Mouse (Mus musculus) forebrain, embryonic 11.5 days (tissue): ENCODE measurements at regions not wholly inside any gene's neighbourhood (a gene's known extent, or its start where the extent isn't known, plus 50 kb on each side); places are given as distances from the start of the nearest gene placed in this dataset.
A peak's percentile ranks its signal among the peaks of the same experiment; 100 is the strongest.

Source experiments
- ATAC-seq: fragments of 200-750 bp; cut with Nextera tagmentation; replicated peaks from 2 replicates; pipeline ENCODE4 v1.8.0; 2017; ENCODE audit warnings: moderate TSS enrichment; ENCODE audit not compliant: low FRiP score
- DNase-seq: peaks from one replicate; pipeline ENCODE4 v3.0.0-alpha.2; 2017; ENCODE audit warnings: low spot score
- H3K27ac ChIP-seq: fragments of 300-500 bp; sonication (generic); 2 replicates; pipeline ENCODE4 v1.5.1; 2014; ENCODE audit warnings: low read depth, low read length
- H3K27me3 ChIP-seq: fragments of 300-500 bp; sonication (generic); 2 replicates; pipeline ENCODE4 v1.6.1; 2014; ENCODE audit warnings: mild to moderate bottlenecking, low read length, mixed read lengths; ENCODE audit not compliant: control insufficient read depth, insufficient read depth
- H3K36me3 ChIP-seq: fragments of 300-500 bp; sonication (generic); 2 replicates; pipeline ENCODE4 v1.6.1; 2014; ENCODE audit warnings: mild to moderate bottlenecking, low read length, moderate library complexity, mixed read lengths; ENCODE audit not compliant: control insufficient read depth, insufficient read depth
- H3K4me1 ChIP-seq: fragments of 300-500 bp; sonication (generic); replicated peaks from 2 replicates; pipeline ENCODE4 v1.6.1; 2014; ENCODE audit warnings: low read length, mixed read lengths; ENCODE audit not compliant: control insufficient read depth, insufficient read depth
- H3K4me2 ChIP-seq: fragments of 300-500 bp; sonication (generic); 2 replicates; pipeline ENCODE4 v1.6.1; 2014; ENCODE audit warnings: low read depth, mild to moderate bottlenecking, low read length, moderate library complexity, mixed read lengths; ENCODE audit not compliant: severe bottlenecking
- H3K4me3 ChIP-seq: fragments of 300-500 bp; sonication (generic); 2 replicates; pipeline ENCODE4 v1.5.1; 2014; ENCODE audit warnings: low read depth, low read length
- H3K9ac ChIP-seq: fragments of 300-500 bp; sonication (generic); 2 replicates; pipeline ENCODE4 v1.6.1; 2014; ENCODE audit warnings: low read length
- H3K9me3 ChIP-seq: fragments of 300-500 bp; sonication (generic); 2 replicates; pipeline ENCODE4 v1.6.1; 2016; ENCODE audit warnings: low read length, mixed read lengths; ENCODE audit not compliant: control insufficient read depth
- WGBS: fragments of 180-500 bp; shearing (Covaris S2); extraction: QIAGEN DNeasy Blood & Tissue Kit; methylation state at CpG from one replicate; pipeline ENCODE4 v1.1.7; 2014; 5-methylcytosine and 5-hydroxymethylcytosine counted together

DNA sequence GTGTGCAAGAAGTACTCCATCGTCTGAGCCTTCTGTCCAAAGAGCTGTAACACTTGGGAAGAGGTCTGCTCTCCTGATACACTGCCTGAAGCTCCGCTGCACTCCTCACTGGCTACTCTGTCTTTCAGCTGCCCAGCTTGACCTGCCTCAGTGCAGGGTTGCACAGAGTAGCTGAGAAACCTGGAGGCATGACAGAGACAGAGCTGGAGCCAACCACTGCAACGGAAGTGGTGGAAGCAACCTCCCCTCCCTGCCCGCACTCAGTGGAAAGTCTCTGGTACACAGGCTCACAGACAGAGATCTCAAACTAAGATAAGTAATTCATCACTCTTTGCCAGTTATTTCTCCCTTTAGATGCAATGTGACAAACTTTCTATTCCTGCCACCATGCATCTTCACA is 1638.4 kb downstream of the Kcnt2 start:
- no peak for ATAC-seq
- no peaks in the 10 kb centered on the region for H3K4me1 ChIP-seq

DNA sequence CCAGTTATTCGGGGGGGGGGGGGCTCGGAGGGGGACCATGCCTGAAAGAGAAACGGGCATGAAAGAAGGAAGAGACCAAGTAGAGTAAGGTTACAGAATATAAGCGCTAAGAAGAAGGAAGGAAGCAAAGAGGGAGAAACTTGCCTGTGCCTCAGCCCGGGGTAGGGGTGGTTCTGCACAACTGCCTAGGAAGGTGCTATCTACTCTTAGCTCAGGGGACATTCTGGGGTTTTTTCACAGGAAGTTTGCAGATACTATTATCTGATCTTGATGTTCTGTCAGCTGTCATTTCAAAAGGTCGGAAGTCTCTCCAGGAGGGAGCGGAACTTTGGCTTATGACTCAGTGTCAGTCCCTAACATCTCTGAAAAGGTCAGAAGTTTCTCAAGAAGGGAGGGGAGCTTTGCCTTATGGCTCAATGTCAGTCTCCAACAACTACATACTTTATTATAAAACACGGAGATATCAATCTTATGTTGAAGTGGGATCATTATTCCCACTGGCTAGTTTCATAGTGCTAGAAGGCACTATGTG is 1652.0 kb downstream of the Kcnt2 start:
- H3K27me3 ChIP-seq: no peaks in the 10 kb centered on the region
- no peak for ATAC-seq
- 86% methylated on average over 8 of the region's 8 CpGs for WGBS
- no peaks in the 10 kb centered on the region for H3K9me3 ChIP-seq
- no peaks in the 10 kb centered on the region for H3K36me3 ChIP-seq
- no peak for DNase-seq
- no peak overlapping the region for H3K9ac ChIP-seq
- H3K27ac ChIP-seq: no peak overlapping the region
- no peak overlapping the region for H3K4me3 ChIP-seq
- H3K4me2 ChIP-seq: no peak overlapping the region
- no peaks in the 10 kb centered on the region for H3K4me1 ChIP-seq

More for the DNA sequence above, 1638.4 kb downstream of the Kcnt2 start:
- no peaks in the 10 kb centered on the region for H3K9me3 ChIP-seq
- H3K9ac ChIP-seq: no peak overlapping the region
- 79% methylated on average over 4 of the region's 4 CpGs for WGBS
- H3K36me3 ChIP-seq: no peaks in the 10 kb centered on the region
- H3K27ac ChIP-seq: no peak overlapping the region
- no peak for DNase-seq
- H3K4me3 ChIP-seq: no peak overlapping the region
- H3K27me3 ChIP-seq: no peaks in the 10 kb centered on the region
- H3K4me2 ChIP-seq: no peak overlapping the region

DNA sequence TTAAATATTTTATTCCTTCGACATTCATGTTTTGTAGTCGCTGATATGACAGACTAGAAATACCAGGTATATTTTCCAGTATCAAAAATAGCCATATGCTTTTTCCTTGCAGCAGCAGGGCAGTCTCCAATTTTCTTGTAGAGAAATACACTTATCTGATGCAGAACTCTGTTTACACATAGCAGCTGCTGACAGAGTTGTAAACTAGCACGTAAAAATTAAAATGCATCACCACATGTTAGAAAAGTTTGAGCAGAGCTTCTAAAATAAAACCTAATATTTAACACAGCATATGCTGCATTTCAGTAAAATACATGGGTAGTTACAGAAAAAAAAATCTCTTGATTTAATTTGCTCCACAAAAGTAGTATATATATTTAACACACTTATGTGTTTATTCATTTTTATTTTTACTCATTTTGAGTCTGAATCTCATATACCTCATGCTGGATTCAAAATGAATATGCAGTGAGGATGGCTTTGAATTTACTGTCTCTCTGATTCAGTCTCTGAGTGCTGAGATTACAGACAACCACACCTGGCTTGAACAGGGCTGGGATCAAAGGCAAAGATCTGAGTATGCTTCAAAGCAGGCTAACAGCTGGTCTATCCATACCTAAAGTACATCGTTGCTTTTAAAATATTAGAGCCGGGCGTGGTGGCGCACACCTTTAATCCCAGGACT is 1665.9 kb downstream of the Kcnt2 start:
- Histone ChIP-seq H3K4me3 (no peak overlapping the region), H3K9ac (no peak overlapping the region), H3K4me2 (no peak overlapping the region), H3K27ac (no peak overlapping the region), H3K36me3 (no peaks in the 10 kb centered on the region), H3K9me3 (no peaks in the 10 kb centered on the region), H3K27me3 (no peaks in the 10 kb centered on the region), H3K4me1 (no peaks in the 10 kb centered on the region)
- DNase-seq (no peak), ATAC-seq (no peak)
- WGBS: 94% methylated on average over 7 of the region's 7 CpGs

DNA sequence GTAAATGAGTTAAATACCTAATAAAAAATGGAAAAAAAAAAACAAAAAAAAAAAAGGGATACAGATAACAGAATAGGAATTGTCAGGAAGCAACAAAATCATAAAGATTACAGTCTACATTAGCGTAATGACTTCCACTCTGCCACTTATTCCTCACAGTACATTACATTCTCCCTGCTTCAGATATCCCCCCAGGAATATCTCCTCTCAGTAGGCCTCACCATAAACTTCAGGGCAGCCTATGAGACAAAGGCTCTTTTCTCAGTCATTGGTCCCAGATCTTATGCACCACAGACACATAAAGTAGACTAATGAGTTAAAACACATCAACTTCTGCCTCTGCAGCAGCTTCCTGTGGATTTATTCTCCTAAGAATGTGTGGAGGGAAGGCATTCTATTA is 1680.2 kb downstream of the Kcnt2 start:
- H3K9me3 ChIP-seq: no peaks in the 10 kb centered on the region
- no peak overlapping the region for H3K4me2 ChIP-seq
- no peaks in the 10 kb centered on the region for H3K4me1 ChIP-seq
- no peak for ATAC-seq
- WGBS: 100% methylated on average over 1 of the region's 1 CpGs
- no peaks in the 10 kb centered on the region for H3K36me3 ChIP-seq
- no peak for DNase-seq
- H3K27me3 ChIP-seq: no peaks in the 10 kb centered on the region
- H3K9ac ChIP-seq: no peak overlapping the region
- no peak overlapping the region for H3K4me3 ChIP-seq
- H3K27ac ChIP-seq: no peak overlapping the region

DNA sequence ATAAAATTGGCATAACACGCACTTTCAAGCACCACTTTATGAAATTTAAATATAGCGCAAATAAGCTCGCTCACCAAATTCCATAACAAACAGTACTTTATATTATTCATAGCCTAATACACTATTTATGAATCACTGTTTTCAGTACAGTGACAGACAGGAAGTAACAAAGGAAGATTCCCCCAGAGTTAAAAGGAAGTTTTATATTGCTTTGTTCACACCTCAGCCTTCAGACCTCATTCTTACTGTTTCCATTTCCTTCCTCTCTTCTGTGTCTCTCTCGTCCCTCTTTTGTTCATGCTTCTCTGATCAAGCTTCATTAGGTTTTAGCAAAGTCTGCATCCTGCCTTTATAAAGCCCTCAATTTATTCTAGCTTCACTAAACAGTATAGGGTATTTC is 1680.8 kb downstream of the Kcnt2 start:
- H3K4me3 ChIP-seq: no peak overlapping the region
- H3K27me3 ChIP-seq: no peaks in the 10 kb centered on the region
- H3K4me1 ChIP-seq: no peaks in the 10 kb centered on the region
- H3K36me3 ChIP-seq: no peaks in the 10 kb centered on the region
- 75% methylated on average over 4 of the region's 4 CpGs for WGBS
- no peak overlapping the region for H3K9ac ChIP-seq
- H3K27ac ChIP-seq: no peak overlapping the region
- no peak overlapping the region for H3K4me2 ChIP-seq
- ATAC-seq (no peak), DNase-seq (no peak)
- no peaks in the 10 kb centered on the region for H3K9me3 ChIP-seq

DNA sequence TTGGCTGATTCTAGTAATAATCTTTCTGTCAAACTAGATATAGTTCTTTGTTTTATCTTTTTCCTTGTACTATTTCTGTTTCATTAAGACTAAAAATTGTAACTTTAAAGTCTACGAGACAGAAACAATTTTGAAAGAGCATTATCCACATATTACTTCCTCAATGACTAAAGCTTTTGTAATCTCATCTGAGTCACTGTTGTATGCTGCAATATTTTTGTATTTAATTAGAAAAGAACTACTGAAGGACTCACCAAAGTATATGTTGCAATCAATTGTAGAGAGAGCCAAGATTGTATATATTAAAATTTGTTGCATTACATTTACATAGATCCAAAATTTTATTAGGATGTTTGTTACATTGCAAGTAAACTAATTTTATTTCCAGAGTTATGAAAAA is 1692.4 kb upstream of the B3galt2 start:
- Histone ChIP-seq H3K4me3 (no peak overlapping the region), H3K4me2 (no peak overlapping the region), H3K27ac (no peak overlapping the region), H3K4me1 (no peaks in the 10 kb centered on the region), H3K36me3 (no peaks in the 10 kb centered on the region), H3K9ac (no peak overlapping the region), H3K9me3 (no peaks in the 10 kb centered on the region), H3K27me3 (no peaks in the 10 kb centered on the region)
- DNase-seq (no peak), ATAC-seq (no peak)
- 95% methylated on average over 1 of the region's 1 CpGs for WGBS

DNA sequence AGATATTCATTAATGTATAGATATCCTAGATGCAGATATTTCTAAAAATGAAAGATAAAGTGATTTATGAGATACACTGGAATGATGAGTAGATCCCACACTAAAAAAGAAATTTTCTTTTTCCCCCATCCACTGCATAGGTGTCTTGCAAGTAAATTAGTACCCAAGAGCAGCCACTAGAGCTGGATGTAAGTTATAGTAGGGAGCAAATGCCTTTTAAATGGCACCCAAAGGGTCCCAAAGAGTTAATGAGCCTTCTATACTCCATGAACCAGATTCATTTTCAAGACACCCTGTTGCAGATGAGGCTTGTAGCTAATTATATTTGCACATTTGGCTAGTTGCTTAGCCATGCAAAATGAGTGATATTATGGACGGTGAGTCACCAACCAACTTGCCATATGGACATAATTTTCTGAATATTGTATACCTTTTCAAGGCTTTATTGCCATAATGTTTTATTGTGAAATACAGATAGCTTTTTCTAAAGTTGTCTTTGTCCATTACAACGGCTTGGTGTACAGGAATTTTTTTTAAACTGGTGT is 1686.1 kb upstream of the B3galt2 start:
- H3K4me2 ChIP-seq: no peak overlapping the region
- H3K4me3 ChIP-seq: no peak overlapping the region
- no peak for ATAC-seq
- H3K27me3 ChIP-seq: no peaks in the 10 kb centered on the region
- H3K27ac ChIP-seq: no peak overlapping the region
- no peaks in the 10 kb centered on the region for H3K36me3 ChIP-seq
- WGBS: 90% methylated on average over 2 of the region's 2 CpGs
- no peak for DNase-seq
- no peak overlapping the region for H3K9ac ChIP-seq
- H3K9me3 ChIP-seq: no peaks in the 10 kb centered on the region
- no peaks in the 10 kb centered on the region for H3K4me1 ChIP-seq

DNA sequence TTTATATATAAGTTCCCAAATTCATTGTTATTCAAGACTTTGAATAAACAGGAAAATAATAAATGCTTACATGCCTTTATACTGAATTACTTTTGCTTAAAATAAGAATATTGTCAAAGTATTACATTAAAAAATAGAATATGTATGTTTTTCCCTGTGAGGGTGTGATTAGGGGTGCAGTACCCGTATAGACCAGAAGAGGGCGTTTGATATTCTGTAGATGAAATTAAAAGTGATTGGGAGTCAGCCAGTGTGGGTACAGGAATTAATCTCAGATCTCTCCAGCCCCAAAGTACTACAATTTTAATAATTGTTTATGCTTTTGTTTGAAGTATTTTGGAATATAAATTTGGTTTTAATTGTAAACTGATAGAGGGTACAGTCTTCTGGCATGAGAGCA is 1678.7 kb upstream of the B3galt2 start:
- H3K9me3 ChIP-seq: no peaks in the 10 kb centered on the region
- H3K4me2 ChIP-seq: no peak overlapping the region
- 0% methylated on average over 2 of the region's 2 CpGs for WGBS
- no peak overlapping the region for H3K9ac ChIP-seq
- H3K27me3 ChIP-seq: no peaks in the 10 kb centered on the region
- ATAC-seq (peak; percentile 37; the same call in 1 of the 2 replicates), DNase-seq (no peak)
- no peaks in the 10 kb centered on the region for H3K4me1 ChIP-seq
- H3K4me3 ChIP-seq: no peak overlapping the region
- H3K36me3 ChIP-seq: no peaks in the 10 kb centered on the region
- no peak overlapping the region for H3K27ac ChIP-seq

DNA sequence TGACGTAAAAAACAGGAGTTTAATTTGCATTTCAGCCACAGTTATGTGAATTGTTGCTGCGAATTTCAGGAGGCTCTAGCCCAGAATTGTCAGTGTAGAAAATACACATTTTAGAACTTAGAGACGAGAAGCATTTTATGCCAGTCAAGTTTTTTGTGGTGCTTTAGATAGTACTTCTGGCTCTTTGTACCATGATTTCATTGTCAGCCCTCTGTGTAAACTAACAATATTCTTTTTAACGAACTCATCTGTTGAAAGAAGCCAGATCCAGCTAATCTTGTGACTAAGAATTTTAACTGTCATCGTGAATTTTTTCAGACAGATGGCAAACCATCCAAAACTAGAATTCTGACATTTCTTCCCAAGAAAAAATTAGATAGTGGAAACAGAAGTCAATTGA is 1672.3 kb upstream of the B3galt2 start:
- Histone ChIP-seq H3K27me3 (no peaks in the 10 kb centered on the region), H3K4me1 (no peaks in the 10 kb centered on the region), H3K9ac (no peak overlapping the region), H3K9me3 (no peaks in the 10 kb centered on the region), H3K4me2 (no peak overlapping the region), H3K4me3 (no peak overlapping the region), H3K36me3 (no peaks in the 10 kb centered on the region), H3K27ac (no peak overlapping the region)
- 61% methylated on average over 5 of the region's 5 CpGs for WGBS
- ATAC-seq (no peak), DNase-seq (no peak)
